Mouse (Mus musculus) heart, adult 18-20 months (tissue): ENCODE results near the gene Kif26a. TPM values are rescaled to one million over a fixed set of nuclear protein-coding genes. Genes with fewer than 3 reads are reported as not detected.

Source experiments
- DNase-seq, 2 experiments: peaks; one replicate each; pipeline ENCODE4 v3.0.0; 2021 to 2022; ENCODE audit warnings: mixed read lengths in 1 of 2
- total RNA-seq, 2 experiments: library from RNA; stranded (reverse); gene quantifications; 2 replicates each; pipeline ENCODE4 v1.2.3; 2021

Gene Kif26a
- total RNA-seq, 2 experiments from 2014 or later, result 8.1 to 8.3 TPM

DNA sequence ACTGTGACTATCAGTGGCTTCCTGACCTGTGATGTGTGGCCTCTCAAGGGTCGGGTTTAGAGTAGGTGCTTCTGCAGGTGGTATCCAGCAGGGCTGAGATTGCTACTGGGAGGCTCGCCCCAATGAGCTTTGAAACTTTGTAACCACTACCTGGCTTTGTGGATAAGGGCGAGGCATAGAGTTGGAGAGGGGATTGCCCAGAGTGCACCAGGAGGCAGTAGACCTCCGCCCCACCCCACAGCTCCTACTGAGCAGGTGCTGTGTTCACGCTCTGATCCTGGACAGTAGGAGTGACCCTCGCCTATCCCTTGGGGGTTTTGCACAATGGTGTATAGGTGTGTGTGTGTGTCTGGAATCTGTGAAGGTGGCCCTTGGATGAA is 18.8 kb downstream of the Kif26a start:
- no peak for DNase-seq

DNA sequence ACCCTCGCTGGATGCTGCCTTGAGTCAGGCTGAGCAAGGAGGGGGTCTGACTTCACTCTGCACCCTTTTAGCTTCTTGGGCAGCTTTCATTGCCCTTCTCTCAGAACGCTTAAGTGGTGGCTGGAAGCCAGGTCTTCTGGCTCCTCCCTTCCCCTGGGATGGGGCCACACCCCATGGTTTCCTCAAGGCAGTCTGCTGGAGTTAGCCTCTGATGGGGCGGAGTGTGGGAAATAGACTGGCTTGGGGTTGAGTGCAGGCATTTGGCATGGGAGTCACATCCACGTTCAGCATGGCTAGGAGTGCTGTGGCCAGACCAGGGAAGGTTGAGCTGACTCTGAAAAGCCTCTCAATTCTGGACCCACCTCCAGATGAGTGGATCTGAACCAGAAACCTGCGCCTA is 23.2 kb downstream of the Kif26a start:
- peak; percentile 75 to 88 for DNase-seq

GRCm38 (mm10) chr12:112170671-112171574 is 24.9 kb downstream of the Kif26a start:
- DNase-seq, result no peak

- no peak for DNase-seq
These were observed 25.6 kb downstream of the Kif26a start for GRCm38 (mm10) chr12:112171657-112172056.

GRCm38 (mm10) chr12:112172214-112172613 is 26.2 kb downstream of the Kif26a start:
- DNase-seq, result no peak

GRCm38 (mm10) chr12:112177679-112178078 is 31.7 kb downstream of the Kif26a start:
- DNase-seq, result no peak

GRCm38 (mm10) chr12:112179687-112180086 is 33.7 kb downstream of the Kif26a start:
- DNase-seq, result no peak

DNA sequence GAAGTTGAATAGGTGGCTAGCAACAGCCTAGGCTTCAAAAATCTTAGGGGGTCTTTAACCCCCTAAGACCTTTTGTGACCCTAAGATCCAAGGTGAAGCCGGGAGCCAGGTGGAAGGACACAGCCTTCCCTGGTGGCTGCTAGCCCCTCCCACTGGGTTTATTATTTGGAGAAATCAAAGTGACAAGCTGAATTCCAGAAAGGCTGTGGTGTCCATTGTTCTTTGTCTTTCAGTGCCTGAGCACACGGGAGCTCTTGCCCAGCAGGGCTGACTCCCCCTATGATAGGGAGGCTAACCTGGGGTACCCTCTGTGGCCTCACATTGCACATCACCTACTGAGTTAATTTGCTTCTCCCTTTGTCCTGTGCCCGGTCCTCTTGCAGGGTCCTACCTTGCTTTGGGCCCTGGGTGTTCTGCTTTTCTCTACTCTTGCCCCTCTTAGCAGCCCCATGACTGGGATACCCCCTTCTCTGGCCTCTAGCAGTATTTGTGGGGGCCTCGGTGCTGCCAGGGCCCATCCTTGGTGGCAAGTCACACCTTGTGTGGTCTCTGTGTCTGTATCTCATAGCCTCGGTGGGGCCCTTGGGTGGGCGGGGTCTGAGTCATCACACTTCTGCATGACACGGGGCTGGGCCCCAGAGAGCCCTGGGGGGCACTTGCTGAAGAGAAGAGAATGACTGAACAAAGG is 36.1 kb downstream of the Kif26a start:
- DNase-seq, result no peak

- peak; percentile 69 to 76 for DNase-seq
These were observed 36.6 kb downstream of the Kif26a start for GRCm38 (mm10) chr12:112182609-112182955.

GRCm38 (mm10) chr12:112183675-112184074 is 37.7 kb downstream of the Kif26a start:
- peak; percentile 66 to 74 for DNase-seq

- DNase-seq, result peak; percentile 81 to 93
These were observed 38.4 kb downstream of the Kif26a start for GRCm38 (mm10) chr12:112184390-112184789.

DNA sequence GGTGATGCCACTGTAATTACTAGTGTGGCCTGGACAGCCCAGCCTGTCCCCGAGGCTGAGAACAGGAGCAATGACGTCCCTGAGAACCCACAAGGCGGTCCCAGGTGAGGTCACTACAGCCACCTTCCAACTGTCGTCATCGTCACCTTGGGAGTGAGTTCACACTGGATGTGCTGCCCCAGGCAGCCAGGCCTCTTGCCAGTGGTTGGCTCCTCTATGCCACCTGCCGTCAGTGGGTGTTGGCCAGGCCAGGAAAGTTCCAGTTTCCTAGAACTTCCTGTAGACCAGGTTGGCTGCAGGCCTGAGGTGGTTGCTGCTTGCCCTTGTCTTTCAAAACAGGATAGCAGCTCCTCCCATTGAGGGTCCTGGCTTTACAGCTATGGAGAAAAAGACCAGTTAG is 40.9 kb downstream of the Kif26a start:
- DNase-seq, result peak in 1 of 2 experiments; percentile 27

DNA sequence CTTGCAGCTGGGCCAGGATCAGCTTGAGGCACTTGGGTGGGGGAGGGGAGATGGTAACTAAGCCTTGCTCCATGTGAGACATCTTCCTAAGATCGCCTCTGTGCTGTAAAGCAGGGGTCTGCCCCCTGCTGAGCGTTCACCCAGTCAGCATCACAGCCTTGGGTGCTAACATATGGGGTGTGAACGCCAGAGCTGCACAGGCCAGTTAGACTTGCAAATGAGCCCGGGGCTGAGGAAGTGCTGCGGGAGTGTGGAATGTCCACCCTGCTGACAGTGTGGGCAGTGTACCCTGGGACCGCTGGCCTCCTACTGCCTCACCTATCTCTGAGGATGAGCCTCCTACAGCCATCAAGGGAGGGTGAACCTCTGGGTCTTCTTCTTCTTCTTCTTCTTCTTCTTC is 45.7 kb downstream of the Kif26a start:
- no peak for DNase-seq

DNA sequence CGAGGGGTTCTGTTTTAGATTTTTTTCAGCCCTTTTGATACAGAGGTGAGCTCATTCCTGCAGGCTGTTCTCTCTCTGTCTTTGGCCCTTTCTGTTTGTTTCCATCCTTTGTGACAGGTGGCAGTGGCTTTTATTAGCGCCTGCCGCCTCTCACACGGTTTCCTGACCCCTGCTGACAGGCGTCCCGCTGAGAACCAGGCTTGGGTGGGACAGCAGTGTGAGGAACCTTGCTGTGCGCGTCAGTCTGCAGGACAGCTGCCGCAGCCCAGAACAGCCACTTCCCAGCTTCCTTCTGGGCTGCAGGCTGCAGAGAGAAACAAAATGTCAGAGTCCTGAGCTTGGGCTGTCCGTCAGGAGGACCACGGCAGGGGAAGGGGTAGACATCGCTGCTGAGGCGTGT is 49.0 kb downstream of the Kif26a start:
- no peak for DNase-seq

- no peak for DNase-seq
These were observed 50.6 kb downstream of the Kif26a start for GRCm38 (mm10) chr12:112196562-112196961.

GRCm38 (mm10) chr12:112199363-112199762 is 53.4 kb downstream of the Kif26a start:
- DNase-seq, result peak in 1 of 2 experiments; percentile 47

DNA sequence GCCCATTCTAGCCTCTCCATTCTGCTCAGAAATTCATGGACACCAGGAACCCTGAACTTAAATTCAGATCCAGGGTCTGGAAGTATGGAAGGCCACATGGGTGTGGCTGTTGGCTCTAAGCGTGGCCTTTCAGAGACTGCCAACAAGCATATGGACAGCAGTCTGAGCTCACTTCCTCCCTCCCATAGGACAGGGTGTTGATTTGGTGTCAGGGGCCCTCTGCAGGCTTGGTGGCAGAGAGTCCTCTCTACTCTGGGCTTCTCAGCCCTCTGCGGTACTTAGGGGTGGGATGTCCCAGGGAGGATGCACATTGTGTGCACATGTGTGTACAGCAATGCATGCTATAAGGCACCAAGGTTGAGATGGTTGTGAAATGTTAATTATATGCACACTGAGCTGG is 54.0 kb downstream of the Kif26a start:
- peak in 1 of 2 experiments; percentile 29 for DNase-seq

- no peak for DNase-seq
These were observed 61.2 kb downstream of the Kif26a start for GRCm38 (mm10) chr12:112207163-112207562.

DNA sequence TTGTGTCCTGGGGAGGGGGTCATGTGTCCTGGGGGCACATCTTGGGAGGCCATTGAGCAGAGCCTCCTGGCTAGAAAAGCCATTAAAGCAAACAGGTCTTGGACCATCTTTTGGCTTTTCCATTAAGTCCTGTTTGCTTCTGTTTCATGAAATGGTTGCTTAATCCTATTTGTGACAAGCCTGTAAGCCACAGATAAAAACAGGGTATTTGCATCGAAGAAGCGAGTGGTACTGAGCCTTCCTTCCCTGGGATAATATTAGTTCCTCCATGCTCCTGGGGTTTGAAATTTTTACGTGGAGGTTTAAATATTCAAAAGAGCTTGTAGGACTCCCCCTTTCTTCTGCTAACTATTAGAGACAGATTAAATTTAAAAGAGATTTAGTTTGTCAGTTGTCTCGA is 61.7 kb downstream of the Kif26a start:
- DNase-seq, result no peak

GRCm38 (mm10) chr12:112210622-112211021 is 64.6 kb downstream of the Kif26a start:
- no peak for DNase-seq

DNA sequence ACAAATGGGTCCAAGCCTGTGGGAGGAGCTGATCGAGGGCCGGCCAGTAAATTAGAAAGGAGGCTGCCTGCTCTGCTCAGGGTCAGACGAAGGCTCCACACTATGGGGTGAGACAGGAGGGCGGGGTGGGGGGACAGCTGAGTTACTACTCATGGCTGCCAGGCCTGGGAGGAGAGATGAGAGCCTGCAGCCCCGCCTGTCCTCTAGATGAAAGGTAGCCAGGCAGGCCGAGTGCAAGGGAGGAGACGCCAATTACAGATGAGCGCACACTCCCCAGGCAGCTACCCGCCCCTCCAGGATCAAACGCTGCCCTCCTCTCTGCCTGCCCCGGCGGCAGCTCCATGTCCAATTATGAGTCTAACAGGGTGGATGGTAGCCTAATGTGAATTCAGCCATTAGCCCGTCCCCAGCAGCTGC is 68.4 kb downstream of the Kif26a start:
- DNase-seq, result no peak

DNA sequence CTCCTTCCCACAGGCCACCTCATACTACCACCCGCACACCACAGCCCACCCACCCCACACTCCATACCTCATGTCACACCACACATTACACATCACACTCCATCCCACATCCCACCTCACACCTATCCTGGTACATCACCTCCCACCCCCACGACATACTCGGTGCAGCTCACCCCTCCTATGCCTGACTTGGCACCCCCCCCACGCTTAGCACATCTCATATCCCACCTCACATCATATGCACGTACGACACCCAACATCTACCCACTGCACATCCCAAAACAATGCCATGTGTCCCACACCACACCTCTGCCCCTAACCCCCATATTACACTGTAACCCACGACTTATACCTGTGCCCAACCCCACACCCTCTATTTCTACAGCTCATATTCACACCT is 69.5 kb downstream of the Kif26a start:
- DNase-seq, result no peak

DNA sequence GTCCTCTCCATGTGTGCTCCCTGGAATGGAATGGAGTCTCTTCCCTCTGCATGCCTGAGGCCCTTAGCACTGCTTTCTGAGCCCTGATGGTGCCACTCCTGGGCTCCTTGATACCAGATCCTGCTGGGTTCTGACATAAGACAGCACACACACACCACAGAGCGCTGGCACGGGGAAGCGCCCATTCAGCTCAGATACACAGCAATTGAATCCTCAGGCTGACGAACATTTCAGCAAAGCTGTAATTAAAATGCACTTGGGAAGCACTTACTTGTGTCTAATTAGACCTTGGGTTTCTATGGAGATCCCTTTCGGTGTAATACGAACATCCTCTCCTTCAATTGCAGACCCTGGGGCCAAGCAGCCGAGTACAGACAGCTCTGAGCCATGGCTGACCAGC is 71.0 kb downstream of the Kif26a start:
- DNase-seq, result no peak

GRCm38 (mm10) chr12:112217681-112218080 is 71.7 kb downstream of the Kif26a start:
- DNase-seq, result no peak
